Mouse (Mus musculus): ENCODE data around the gene Dhh. TPM values are rescaled to one million over a fixed set of nuclear protein-coding genes. Genes with fewer than 3 reads are reported as not detected.
"Not testable (repeated sequence)": the region's sequence is repeated elsewhere in the genome, so short reads cannot be mapped to it uniquely, and the experiment has no call there.

The Dhh gene
- 0.56 and 0.66 TPM in 2 replicates for polyA plus RNA-seq (2016; fragmentation: Nextera tagmentation; extraction: Ambion mirVana)

GRCm38 (mm10) chr15:98897928-98898800 lies at the start of gene Dhh:
Gene Dhh (minus strand): TSS chr15:98898540.
- Histone ChIP-seq H3K4me2 (replicated peaks) (peak within 1 kb of the TSS; percentile 39), H3K27ac (replicated peaks) (no peak within 1 kb of the TSS), H3K4me1 (peaks cover 44% of the 10 kb centered on the region), H3K36me3 (peaks cover 3% of the 10 kb centered on the region; the same call in 1 of the 2 replicates), H3K4me3 (peak within 1 kb of the TSS; percentile 16), H3K9ac (replicated peaks) (peak within 1 kb of the TSS; percentile 4; the same call in 1 of the 2 replicates), H3K9me3 (no peaks in the 10 kb centered on the region), H3K27me3 (peaks cover 76% of the 10 kb centered on the region)
- under 1% methylated on average over 41 of the region's 41 CpGs for WGBS
- no peak for ATAC-seq (ENCODE audit: low FRiP score, low read depth)

GRCm38 (mm10) chr15:98947884-98948283 lies 49.5 kb upstream of the Dhh start:
- Histone ChIP-seq H3K4me1 (peaks cover 8% of the 10 kb centered on the region), H3K36me3 (peaks cover 20% of the 10 kb centered on the region), H3K4me2 (replicated peaks) (peak overlapping the region; percentile 49), H3K27me3 (no peaks in the 10 kb centered on the region), H3K9me3 (no peaks in the 10 kb centered on the region), H3K4me3 (no peak overlapping the region), H3K9ac (replicated peaks) (no peak overlapping the region), H3K27ac (replicated peaks) (peak overlapping the region; percentile 58; the same call in 1 of the 2 replicates)
- 45% methylated on average over 3 of the region's 3 CpGs for WGBS
- ATAC-seq (ENCODE audit: low FRiP score, low read depth) = no peak

GRCm38 (mm10) chr15:98943133-98943532 lies 44.8 kb upstream of the Dhh start:
- no peak overlapping the region for H3K4me2 ChIP-seq (replicated peaks)
- WGBS = 82% methylated on average over 4 of the region's 4 CpGs
- no peaks in the 10 kb centered on the region for H3K9me3 ChIP-seq
- no peak overlapping the region for H3K27ac ChIP-seq (replicated peaks)
- no peak overlapping the region for H3K9ac ChIP-seq (replicated peaks)
- ATAC-seq (ENCODE audit: low FRiP score, low read depth) = no peak
- peaks cover 7% of the 10 kb centered on the region; the same call in 1 of the 2 replicates for H3K36me3 ChIP-seq
- H3K4me3 ChIP-seq = no peak overlapping the region
- peaks cover 3% of the 10 kb centered on the region; the same call in 1 of the 2 replicates for H3K4me1 ChIP-seq
- no peaks in the 10 kb centered on the region for H3K27me3 ChIP-seq

- H3K27ac ChIP-seq (replicated peaks) = no peak overlapping the region
- WGBS = 79% methylated on average over 4 of the region's 4 CpGs
- no peak overlapping the region for H3K9ac ChIP-seq (replicated peaks)
- H3K4me2 ChIP-seq (replicated peaks) = no peak overlapping the region
- H3K36me3 ChIP-seq = peaks cover 7% of the 10 kb centered on the region; the same call in 1 of the 2 replicates
- H3K9me3 ChIP-seq = no peaks in the 10 kb centered on the region
- H3K4me3 ChIP-seq = no peak overlapping the region
- ATAC-seq (ENCODE audit: low FRiP score, low read depth) = no peak
- H3K27me3 ChIP-seq = no peaks in the 10 kb centered on the region
- H3K4me1 ChIP-seq = no peaks in the 10 kb centered on the region
Measured at GRCm38 (mm10) chr15:98942081-98942480, 43.7 kb upstream of the Dhh start.

- H3K9me3 ChIP-seq = no peaks in the 10 kb centered on the region
- WGBS = 80% methylated on average over 2 of the region's 2 CpGs
- H3K27me3 ChIP-seq = no peaks in the 10 kb centered on the region
- no peak overlapping the region for H3K4me2 ChIP-seq (replicated peaks)
- no peaks in the 10 kb centered on the region for H3K4me1 ChIP-seq
- H3K4me3 ChIP-seq = no peak overlapping the region
- H3K9ac ChIP-seq (replicated peaks) = no peak overlapping the region
- H3K36me3 ChIP-seq = peaks cover 7% of the 10 kb centered on the region; the same call in 1 of the 2 replicates
- no peak for ATAC-seq (ENCODE audit: low FRiP score, low read depth)
- H3K27ac ChIP-seq (replicated peaks) = no peak overlapping the region
Measured at GRCm38 (mm10) chr15:98941539-98941938, 43.2 kb upstream of the Dhh start.

GRCm38 (mm10) chr15:98940816-98941215 lies 42.5 kb upstream of the Dhh start:
- WGBS = 57% methylated on average over 10 of the region's 10 CpGs
- H3K36me3 ChIP-seq = peaks cover 7% of the 10 kb centered on the region; the same call in 1 of the 2 replicates
- ATAC-seq (ENCODE audit: low FRiP score, low read depth) = no peak

GRCm38 (mm10) chr15:98934217-98934839 lies 36.0 kb upstream of the Dhh start, which contains the start of gene Tuba1b:
Gene Tuba1b (minus strand): TSS chr15:98934565.
- Histone ChIP-seq H3K4me1 (peaks cover 14% of the 10 kb centered on the region), H3K9ac (replicated peaks) (peak within 1 kb of the TSS; percentile 88), H3K4me3 (peak within 1 kb of the TSS; percentile 77), H3K9me3 (no peaks in the 10 kb centered on the region), H3K36me3 (peaks cover 12% of the 10 kb centered on the region), H3K4me2 (replicated peaks) (peak within 1 kb of the TSS; percentile 97), H3K27me3 (no peaks in the 10 kb centered on the region), H3K27ac (replicated peaks) (peak within 1 kb of the TSS; percentile 98)
- WGBS = under 1% methylated on average over 54 of the region's 58 CpGs
- peak; percentile 96 for ATAC-seq (ENCODE audit: low FRiP score, low read depth)

More at GRCm38 (mm10) chr15:98940816-98941215, 42.5 kb upstream of the Dhh start:
- H3K4me3 ChIP-seq = no peak overlapping the region
- no peak overlapping the region for H3K4me2 ChIP-seq (replicated peaks)
- no peak overlapping the region for H3K9ac ChIP-seq (replicated peaks)
- H3K9me3 ChIP-seq = no peaks in the 10 kb centered on the region
- no peaks in the 10 kb centered on the region for H3K4me1 ChIP-seq
- no peaks in the 10 kb centered on the region for H3K27me3 ChIP-seq
- H3K27ac ChIP-seq (replicated peaks) = no peak overlapping the region

GRCm38 (mm10) chr15:98933833-98934216 lies 35.5 kb upstream of the Dhh start:
- Histone ChIP-seq H3K9ac (replicated peaks) (peak overlapping the region; percentile 88), H3K36me3 (peaks cover 12% of the 10 kb centered on the region)
- WGBS = under 1% methylated on average over 35 of the region's 35 CpGs

GRCm38 (mm10) chr15:98933004-98933671 lies 34.8 kb upstream of the Dhh start:
- H3K27ac ChIP-seq (replicated peaks) = peak overlapping the region; percentile 98
- ATAC-seq (ENCODE audit: low FRiP score, low read depth); H3K9me3 ChIP-seq; H3K27me3 ChIP-seq: not testable (repeated sequence)
- H3K4me3 ChIP-seq = peak overlapping the region; percentile 77
- peak overlapping the region; percentile 88 for H3K9ac ChIP-seq (replicated peaks)
- peaks cover 12% of the 10 kb centered on the region for H3K36me3 ChIP-seq
- H3K4me2 ChIP-seq (replicated peaks) = peak overlapping the region; percentile 97
- H3K4me1 ChIP-seq = peaks cover 22% of the 10 kb centered on the region
- 15% methylated on average over 8 of the region's 9 CpGs for WGBS

More at GRCm38 (mm10) chr15:98933833-98934216, 35.5 kb upstream of the Dhh start:
- Histone ChIP-seq H3K4me2 (replicated peaks) (peak overlapping the region; percentile 97), H3K9me3 (no peaks in the 10 kb centered on the region), H3K4me3 (peak overlapping the region; percentile 77), H3K27me3 (no peaks in the 10 kb centered on the region), H3K27ac (replicated peaks) (peak overlapping the region; percentile 98), H3K4me1 (peaks cover 18% of the 10 kb centered on the region)
- peak; percentile 82 for ATAC-seq (ENCODE audit: low FRiP score, low read depth)

GRCm38 (mm10) chr15:98930998-98931397 lies 32.7 kb upstream of the Dhh start:
- Histone ChIP-seq H3K4me3 (no peak overlapping the region), H3K9ac (replicated peaks) (0 out of 2 replicates have a peak overlapping the region, but pooled peaks have one; percentile 20), H3K4me1 (peaks cover 22% of the 10 kb centered on the region), H3K9me3 (no peaks in the 10 kb centered on the region), H3K4me2 (replicated peaks) (peak overlapping the region; percentile 3; the same call in 1 of the 2 replicates), H3K27me3 (no peaks in the 10 kb centered on the region), H3K36me3 (peaks cover 12% of the 10 kb centered on the region), H3K27ac (replicated peaks) (0 out of 2 replicates have a peak overlapping the region, but pooled peaks have one; percentile 20)
- ATAC-seq (ENCODE audit: low FRiP score, low read depth) = no peak
- 83% methylated on average over 3 of the region's 3 CpGs for WGBS

GRCm38 (mm10) chr15:98930017-98930734 lies 31.8 kb upstream of the Dhh start:
- Histone ChIP-seq H3K4me2 (replicated peaks) (no peak overlapping the region), H3K36me3 (peaks cover 12% of the 10 kb centered on the region), H3K4me3 (no peak overlapping the region), H3K27ac (replicated peaks) (no peak overlapping the region), H3K9me3 (no peaks in the 10 kb centered on the region), H3K4me1 (peaks cover 17% of the 10 kb centered on the region), H3K27me3 (no peaks in the 10 kb centered on the region), H3K9ac (replicated peaks) (no peak overlapping the region)
- WGBS = 59% methylated on average over 8 of the region's 8 CpGs
- no peak for ATAC-seq (ENCODE audit: low FRiP score, low read depth)

Data from midbrain, embryonic 12.5 days (tissue).